Mouse (Mus musculus): ENCODE results near the gene Tceanc2. TPM values are rescaled to one million over a fixed set of nuclear protein-coding genes. Genes with fewer than 3 reads are reported as not detected.

The Tceanc2 gene
- total and polyA plus RNA-seq, 3 experiments: 1.9 to 9.4 TPM; not detected in 1

DNA sequence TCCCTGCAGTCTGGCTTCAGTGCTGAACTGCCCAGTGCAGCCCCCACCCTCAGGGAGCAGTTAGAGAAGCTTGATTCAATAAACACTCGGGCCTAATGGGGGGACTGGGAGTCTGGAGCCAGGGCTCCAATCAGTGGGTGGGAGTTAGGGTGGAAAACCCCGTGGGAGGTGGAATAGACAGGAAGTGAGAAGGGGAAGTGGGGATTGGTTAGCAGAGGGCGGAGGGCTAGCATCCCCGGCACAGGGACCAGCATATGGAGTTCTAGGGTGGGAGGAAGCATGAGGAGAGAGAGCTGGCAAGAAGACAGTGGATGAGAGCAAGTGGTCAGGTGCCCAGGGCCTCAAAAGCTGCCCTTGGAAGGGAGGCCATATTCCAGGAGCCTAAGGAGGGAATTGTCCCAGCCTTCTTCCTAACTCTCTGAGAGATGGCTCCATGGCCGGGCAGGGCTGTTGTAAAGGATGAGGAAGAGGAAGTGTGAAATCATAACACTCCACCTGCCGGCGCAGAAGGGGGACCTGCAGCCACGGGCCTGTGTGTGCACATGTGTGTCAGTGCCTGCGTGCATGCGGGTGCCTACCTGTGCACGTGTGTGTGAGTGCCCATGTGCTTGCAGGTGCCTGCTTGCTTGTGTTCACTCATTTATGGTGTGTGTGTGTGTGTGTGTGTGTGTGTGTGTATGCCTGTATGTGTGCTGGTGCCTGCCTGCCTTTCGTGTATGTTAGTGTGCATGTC lies 34.5 kb upstream of the Tceanc2 start:
- DNase-seq (ENCODE audit: low read depth, low spot score): peak; percentile 49
- no peaks in the 10 kb centered on the region for H3K9me3 ChIP-seq (replicated peaks; ENCODE audit: insufficient read depth, low read length)
- H3K4me3 ChIP-seq (ENCODE audit: control insufficient read depth in 1 of 2, insufficient read depth in 1 of 2, low read depth in 2 of 2, low read length in 2 of 2): no peak overlapping the region
- TF ChIP-seq MYB (IDR thresholded peaks at IDR 0.05; ENCODE audit: low read depth, low read length): no peak
- peak; percentile 31 for TF ChIP-seq SMC3 (IDR thresholded peaks at IDR 0.05; ENCODE audit: low read depth, low read length)
- TF ChIP-seq MYC (IDR thresholded peaks at IDR 0.05; ENCODE audit: low read depth, low read length): no peak
- TF ChIP-seq CTCF (IDR thresholded peaks at IDR 0.05 in 2 of 3, conservative IDR thresholded peaks at IDR 0.05 in 1 of 3; ENCODE audit: control insufficient read depth in 1 of 3, insufficient read depth in 1 of 3, low read depth in 2 of 3, low read length in 3 of 3, poor library complexity in 1 of 3, severe bottlenecking in 1 of 3): peak in 2 of 3 experiments; percentile 12 to 25; a peak in 1 of 6 replicates
- no peak for TF ChIP-seq POLR2A (IDR thresholded peaks at IDR 0.05; ENCODE audit: control insufficient read depth in 1 of 2, insufficient read depth in 1 of 2, low read depth in 1 of 2, low read length in 2 of 2, poor library complexity in 1 of 2)
- TF ChIP-seq POLR2AphosphoS2 (IDR thresholded peaks at IDR 0.05; ENCODE audit: low read length): no peak
- TF ChIP-seq TCF12 (IDR thresholded peaks at IDR 0.05; ENCODE audit: low read depth, low read length): no peak
- H3K79me2 ChIP-seq (ENCODE audit: control insufficient read depth, insufficient read depth, low read length, poor library complexity): no peaks in the 10 kb centered on the region
- no peak overlapping the region for H3K9ac ChIP-seq (ENCODE audit: control insufficient read depth, low read depth, low read length, poor library complexity, severe bottlenecking)
- no peak overlapping the region for H3K27ac ChIP-seq (ENCODE audit: control insufficient read depth, low read depth, low read length)
- peaks cover 0 to 15% of the 10 kb centered on the region in 2 experiments; a peak in 2 of 4 replicates for H3K36me3 ChIP-seq (ENCODE audit: control insufficient read depth in 1 of 2, insufficient read depth in 2 of 2, low read length in 2 of 2)
- H3K27me3 ChIP-seq (ENCODE audit: control insufficient read depth in 1 of 2, insufficient read depth in 2 of 2, low read length in 2 of 2): no peaks in the 10 kb centered on the region
- H3K4me1 ChIP-seq (ENCODE audit: control insufficient read depth in 1 of 2, insufficient read depth in 2 of 2, low read length in 2 of 2): peaks cover 18 to 42% of the 10 kb centered on the region in 2 experiments

DNA sequence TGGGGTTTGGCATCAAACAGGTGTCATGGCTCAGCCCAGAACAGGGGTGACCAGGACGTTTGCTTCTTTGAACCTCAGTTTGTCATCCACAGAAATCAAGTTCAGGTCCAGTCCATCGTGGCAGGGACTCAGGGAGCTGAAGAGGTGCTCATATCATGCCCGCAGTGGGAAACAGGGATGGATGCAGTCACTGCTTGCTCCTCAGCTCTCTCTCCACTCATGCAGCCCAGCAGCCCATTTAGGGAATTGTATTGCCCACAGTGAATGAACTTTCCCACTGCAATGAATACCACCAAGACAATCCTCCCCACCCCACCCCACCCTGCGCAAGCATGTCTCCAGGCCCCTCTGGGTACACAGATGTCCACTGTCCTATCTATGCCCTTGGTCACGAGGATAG lies 33.0 kb upstream of the Tceanc2 start:
- Histone ChIP-seq H3K9me3 (replicated peaks; ENCODE audit: insufficient read depth, low read length) (no peaks in the 10 kb centered on the region), H3K4me1 (ENCODE audit: control insufficient read depth in 1 of 2, insufficient read depth in 2 of 2, low read length in 2 of 2) (peaks cover 11 to 27% of the 10 kb centered on the region in 2 experiments), H3K27ac (ENCODE audit: control insufficient read depth, low read depth, low read length) (no peak overlapping the region), H3K79me2 (ENCODE audit: control insufficient read depth, insufficient read depth, low read length, poor library complexity) (no peaks in the 10 kb centered on the region), H3K27me3 (ENCODE audit: control insufficient read depth in 1 of 2, insufficient read depth in 2 of 2, low read length in 2 of 2) (no peaks in the 10 kb centered on the region), H3K9ac (ENCODE audit: control insufficient read depth, low read depth, low read length, poor library complexity, severe bottlenecking) (no peak overlapping the region), H3K36me3 (ENCODE audit: control insufficient read depth in 1 of 2, insufficient read depth in 2 of 2, low read length in 2 of 2) (peaks cover 0 to 12% of the 10 kb centered on the region in 2 experiments; a peak in 2 of 4 replicates), H3K4me3 (ENCODE audit: control insufficient read depth in 1 of 2, insufficient read depth in 1 of 2, low read depth in 2 of 2, low read length in 2 of 2) (no peak overlapping the region)
- no peak for DNase-seq (ENCODE audit: low read depth, low spot score)
- TF ChIP-seq UBTF (IDR thresholded peaks at IDR 0.05; ENCODE audit: borderline replicate concordance, insufficient read depth, low read depth, low read length): no peak
- TF ChIP-seq CTCF (IDR thresholded peaks at IDR 0.05 in 2 of 3, conservative IDR thresholded peaks at IDR 0.05 in 1 of 3; ENCODE audit: control insufficient read depth in 1 of 3, insufficient read depth in 1 of 3, low read depth in 2 of 3, low read length in 3 of 3, poor library complexity in 1 of 3, severe bottlenecking in 1 of 3): no peak
- no peak for TF ChIP-seq RAD21 (IDR thresholded peaks at IDR 0.05; ENCODE audit: low read depth, low read length)
- no peak for TF ChIP-seq EP300 (IDR thresholded peaks at IDR 0.05; ENCODE audit: low read depth in 1 of 2, low read length in 2 of 2)
- no peak for TF ChIP-seq POLR2AphosphoS5 (IDR thresholded peaks at IDR 0.05; ENCODE audit: borderline replicate concordance, low read depth, low read length)
- no peak for TF ChIP-seq ETS1 (IDR thresholded peaks at IDR 0.05; ENCODE audit: low read depth, low read length)
- TF ChIP-seq USF2 (IDR thresholded peaks at IDR 0.05; ENCODE audit: borderline replicate concordance in 1 of 2, insufficient read depth in 1 of 2, low read depth in 1 of 2, low read length in 2 of 2): no peak
- no peak for TF ChIP-seq ZNF384 (IDR thresholded peaks at IDR 0.05; ENCODE audit: low read depth, low read length)
- TF ChIP-seq MAZ (IDR thresholded peaks at IDR 0.05; ENCODE audit: low read depth, low read length): no peak
- no peak for TF ChIP-seq ZMIZ1 (IDR thresholded peaks at IDR 0.05; ENCODE audit: low read depth, low read length)
- no peak for TF ChIP-seq MEF2A (IDR thresholded peaks at IDR 0.05; ENCODE audit: extremely low read depth, insufficient replicate concordance, low read depth, low read length, poor library complexity, severe bottlenecking)
- TF ChIP-seq BHLHE40 (IDR thresholded peaks at IDR 0.05; ENCODE audit: borderline replicate concordance, low read depth, low read length): no peak
- no peak for TF ChIP-seq TBP (IDR thresholded peaks at IDR 0.05; ENCODE audit: low read depth, low read length)
- no peak for TF ChIP-seq MXI1 (IDR thresholded peaks at IDR 0.05; ENCODE audit: low read depth, low read length)
- no peak for TF ChIP-seq MAX (IDR thresholded peaks at IDR 0.05; ENCODE audit: low read length)
- no peak for TF ChIP-seq E2F4 (IDR thresholded peaks at IDR 0.05; ENCODE audit: borderline replicate concordance, low read depth, low read length)

Data from MEL (cell line).